Mouse (Mus musculus) layer of hippocampus, postnatal 10 days (tissue): ENCODE results near the gene Hcrt. TPM values are rescaled to one million over a fixed set of nuclear protein-coding genes. Genes with fewer than 3 reads are reported as not detected.

ENCODE experiments used
- DNase-seq, 2 experiments: peaks; one replicate each; pipeline ENCODE4 v3.0.0; 2021; ENCODE audit warnings: low spot score in 2 of 2
- long read RNA-seq: library from polyadenylated mRNA; stranded (forward); transcript quantifications from one replicate; pipeline ENCODE4 v2.0.0, GENCODE M21; 2023
- total RNA-seq, 2 experiments: library from RNA; stranded (reverse); gene quantifications; 2 replicates each; pipeline ENCODE4 v1.2.3; 2021

The Hcrt gene
- total RNA-seq: under 1 TPM in 1 of 2 experiments, not detected in 1; 0.62 TPM
- long read RNA-seq, partial matches to known transcripts: 0 of 1 reads
- long read RNA-seq, other reads (novel, unspliced or antisense): 1 of 1 reads

- no peak for DNase-seq
Observed at GRCm38 (mm10) chr11:100762831-100763230, at the start of gene Hcrt. Gene Hcrt, minus strand, starts transcription at chr11:100762931.

GRCm38 (mm10) chr11:100811132-100811531 lies 48.4 kb upstream of the Hcrt start:
- DNase-seq: no peak

GRCm38 (mm10) chr11:100810516-100810915 lies 47.8 kb upstream of the Hcrt start:
- no peak for DNase-seq

- DNase-seq: no peak
Observed at GRCm38 (mm10) chr11:100806380-100807305, 43.9 kb upstream of the Hcrt start.

GRCm38 (mm10) chr11:100805535-100805934 lies 42.8 kb upstream of the Hcrt start:
- no peak for DNase-seq

- no peak for DNase-seq
Observed at GRCm38 (mm10) chr11:100804409-100804808, 41.7 kb upstream of the Hcrt start.

GRCm38 (mm10) chr11:100799426-100799825 lies 36.7 kb upstream of the Hcrt start:
- DNase-seq: no peak

GRCm38 (mm10) chr11:100796585-100796984 lies 33.9 kb upstream of the Hcrt start:
- no peak for DNase-seq

GRCm38 (mm10) chr11:100795386-100795785 lies 32.7 kb upstream of the Hcrt start:
- no peak for DNase-seq

- peak in 1 of 2 experiments; percentile 28 for DNase-seq
Observed at GRCm38 (mm10) chr11:100791457-100792049, 28.8 kb upstream of the Hcrt start.

- peak; percentile 74 to 77 for DNase-seq
Observed at GRCm38 (mm10) chr11:100790644-100791043, 27.9 kb upstream of the Hcrt start.

GRCm38 (mm10) chr11:100789702-100790101 lies 27.0 kb upstream of the Hcrt start:
- no peak for DNase-seq

- DNase-seq: no peak
Observed at GRCm38 (mm10) chr11:100785774-100786173, 23.0 kb upstream of the Hcrt start.

- no peak for DNase-seq
Observed at GRCm38 (mm10) chr11:100784286-100784685, 21.6 kb upstream of the Hcrt start.

- DNase-seq: no peak
Observed at GRCm38 (mm10) chr11:100782568-100782967, 19.8 kb upstream of the Hcrt start.

- no peak for DNase-seq
Observed at GRCm38 (mm10) chr11:100781763-100782475, 19.2 kb upstream of the Hcrt start.

GRCm38 (mm10) chr11:100780247-100780646 lies 17.5 kb upstream of the Hcrt start:
- no peak for DNase-seq

- DNase-seq: no peak
Observed at GRCm38 (mm10) chr11:100778069-100778468, 15.3 kb upstream of the Hcrt start.

- DNase-seq: no peak
Observed at GRCm38 (mm10) chr11:100775921-100776320, 13.2 kb upstream of the Hcrt start.

GRCm38 (mm10) chr11:100774261-100774660 lies 11.5 kb upstream of the Hcrt start:
- no peak for DNase-seq

GRCm38 (mm10) chr11:100770646-100771408 lies 8.1 kb upstream of the Hcrt start, which contains the start of gene Ghdc:
Gene Ghdc, minus strand, starts transcription at chr11:100770957.
- DNase-seq: peak; percentile 62 to 74
